Mouse (Mus musculus): ENCODE data around the gene Olfr32. TPM values are rescaled to one million over a fixed set of nuclear protein-coding genes. Genes with fewer than 3 reads are reported as not detected.
"Not testable (repeated sequence)": the region's sequence is repeated elsewhere in the genome, so short reads cannot be mapped to it uniquely, and the experiment has no call there.

Gene Olfr32
- polyA plus RNA-seq (2014; fragmentation: Nextera tagmentation; extraction: Ambion mirVana) = not detected in 2 replicates

DNA sequence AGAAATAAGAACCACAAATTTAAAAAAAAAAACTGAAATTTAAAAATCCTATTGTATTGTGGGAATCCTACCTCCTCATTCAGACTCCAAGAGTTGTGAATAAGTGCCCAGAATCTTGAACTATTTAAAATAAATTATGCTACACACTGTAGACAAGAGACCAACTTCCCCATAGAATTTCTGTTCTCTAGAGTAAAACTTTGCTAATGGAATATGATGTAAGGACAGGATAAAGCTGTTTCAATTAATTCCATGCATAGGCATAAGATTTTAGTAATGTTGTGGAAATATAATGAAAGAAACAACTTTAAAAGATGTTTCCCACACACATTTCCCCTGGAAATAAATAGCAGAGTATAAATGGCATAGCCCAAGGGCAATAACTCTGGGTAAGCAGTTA lies at the start of gene Olfr32:
Gene Olfr32, minus strand, starts transcription at position 101 of the 400 bp plus-strand sequence.
- no peak for DNase-seq (ENCODE audit: low spot score, missing footprints)
- H3K4me1 ChIP-seq (ENCODE audit: control insufficient read depth, insufficient read depth, low read length) = no peaks in the 10 kb centered on the region
- no peak within 1 kb of the TSS for H3K4me3 ChIP-seq (ENCODE audit: low read depth, low read length)
- ATAC-seq (ENCODE audit: low FRiP score) = no peak
- no peak within 1 kb of the TSS for H3K9ac ChIP-seq (ENCODE audit: low read length)
- no peaks in the 10 kb centered on the region for H3K36me3 ChIP-seq (ENCODE audit: control insufficient read depth, insufficient read depth, low read length)
- no peak within 1 kb of the TSS for H3K4me2 ChIP-seq
- H3K27me3 ChIP-seq (ENCODE audit: control insufficient read depth, insufficient read depth, low read length) = no peaks in the 10 kb centered on the region
- H3K9me3 ChIP-seq (ENCODE audit: control insufficient read depth, low read length) = no peaks in the 10 kb centered on the region
- H3K27ac ChIP-seq (ENCODE audit: low read depth, low read length) = no peak within 1 kb of the TSS

DNA sequence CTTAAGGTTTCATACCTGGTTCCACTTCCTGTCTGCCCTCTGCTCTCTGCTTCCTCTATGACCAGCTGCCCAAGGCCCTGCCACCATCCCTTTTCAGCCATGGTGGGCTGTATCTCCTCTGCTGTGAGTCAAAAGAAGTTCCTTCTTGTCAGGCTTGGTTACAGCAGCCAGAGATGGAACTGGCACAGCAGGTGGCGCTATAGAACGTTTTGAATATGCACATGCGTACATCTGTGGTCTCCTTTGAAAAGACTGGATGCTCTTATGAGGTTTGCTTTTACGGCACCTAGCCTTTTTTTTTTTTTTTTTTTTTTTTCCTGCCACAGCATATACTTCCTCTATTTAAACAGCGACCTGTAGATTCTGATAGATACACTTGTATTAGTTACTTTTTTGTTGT lies 45.0 kb upstream of the Olfr32 start:
- not testable (repeated sequence) for H3K4me1 ChIP-seq (ENCODE audit: control insufficient read depth, insufficient read depth, low read length); H3K4me2 ChIP-seq; ATAC-seq (ENCODE audit: low FRiP score); H3K27ac ChIP-seq (ENCODE audit: low read depth, low read length); H3K9ac ChIP-seq (ENCODE audit: low read length); H3K9me3 ChIP-seq (ENCODE audit: control insufficient read depth, low read length); H3K27me3 ChIP-seq (ENCODE audit: control insufficient read depth, insufficient read depth, low read length); DNase-seq (ENCODE audit: low spot score, missing footprints); H3K4me3 ChIP-seq (ENCODE audit: low read depth, low read length); H3K36me3 ChIP-seq (ENCODE audit: control insufficient read depth, insufficient read depth, low read length)
- no CpG with 5 or more reads among the region's 5 CpGs for WGBS

DNA sequence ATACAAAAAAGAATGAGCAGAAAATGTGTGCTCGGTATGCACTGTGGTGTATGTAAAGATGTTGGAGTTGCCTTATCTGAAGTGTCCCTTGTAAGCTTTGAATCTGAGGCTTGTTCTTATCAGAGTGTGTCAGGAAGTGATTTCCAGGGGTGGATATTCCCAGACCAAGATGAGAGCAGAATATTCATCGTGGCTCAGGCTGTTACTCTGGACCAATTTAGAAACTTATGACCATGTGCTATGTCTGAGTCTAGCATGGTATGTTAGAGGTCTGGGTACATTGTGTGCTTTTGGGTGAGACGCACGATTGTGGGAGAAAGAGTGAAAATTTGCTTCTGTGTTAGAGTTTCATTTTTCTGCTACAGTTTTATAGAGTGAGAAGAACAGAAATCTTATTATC lies 44.0 kb upstream of the Olfr32 start:
- not testable (repeated sequence) for ATAC-seq (ENCODE audit: low FRiP score); H3K4me3 ChIP-seq (ENCODE audit: low read depth, low read length); H3K27me3 ChIP-seq (ENCODE audit: control insufficient read depth, insufficient read depth, low read length); H3K4me1 ChIP-seq (ENCODE audit: control insufficient read depth, insufficient read depth, low read length); H3K36me3 ChIP-seq (ENCODE audit: control insufficient read depth, insufficient read depth, low read length); H3K9me3 ChIP-seq (ENCODE audit: control insufficient read depth, low read length); H3K9ac ChIP-seq (ENCODE audit: low read length); H3K27ac ChIP-seq (ENCODE audit: low read depth, low read length); H3K4me2 ChIP-seq; DNase-seq (ENCODE audit: low spot score, missing footprints)
- WGBS = no CpG with 5 or more reads among the region's 4 CpGs

DNA sequence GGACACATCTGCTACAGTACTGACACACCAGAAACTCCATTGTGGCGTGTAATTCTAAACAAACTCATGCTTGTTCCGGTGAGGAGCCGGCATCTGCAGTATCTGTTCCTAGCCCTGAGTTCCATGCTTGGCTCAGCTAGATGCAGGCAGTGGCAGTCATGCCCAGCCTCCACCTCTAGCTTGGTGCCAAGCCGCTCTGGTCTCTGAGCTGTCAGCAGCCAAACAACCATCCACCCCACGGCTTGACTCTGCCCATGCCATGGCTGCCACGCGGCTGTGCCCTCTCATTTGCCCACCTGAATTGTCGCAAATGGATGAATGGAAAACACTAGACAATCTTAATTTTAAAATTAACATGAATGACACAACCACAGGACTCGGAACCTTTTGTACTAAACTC lies 11.8 kb upstream of the Olfr32 start:
- Histone ChIP-seq H3K4me3 (ENCODE audit: low read depth, low read length) (no peak overlapping the region), H3K27ac (ENCODE audit: low read depth, low read length) (no peak overlapping the region), H3K9me3 (ENCODE audit: control insufficient read depth, low read length) (no peaks in the 10 kb centered on the region), H3K4me2 (no peak overlapping the region), H3K27me3 (ENCODE audit: control insufficient read depth, insufficient read depth, low read length) (no peaks in the 10 kb centered on the region), H3K4me1 (ENCODE audit: control insufficient read depth, insufficient read depth, low read length) (no peaks in the 10 kb centered on the region), H3K36me3 (ENCODE audit: control insufficient read depth, insufficient read depth, low read length) (no peaks in the 10 kb centered on the region), H3K9ac (ENCODE audit: low read length) (no peak overlapping the region)
- 89% methylated on average over 9 of the region's 9 CpGs for WGBS
- no peak for ATAC-seq (ENCODE audit: low FRiP score)
- DNase-seq (ENCODE audit: low spot score, missing footprints) = no peak

DNA sequence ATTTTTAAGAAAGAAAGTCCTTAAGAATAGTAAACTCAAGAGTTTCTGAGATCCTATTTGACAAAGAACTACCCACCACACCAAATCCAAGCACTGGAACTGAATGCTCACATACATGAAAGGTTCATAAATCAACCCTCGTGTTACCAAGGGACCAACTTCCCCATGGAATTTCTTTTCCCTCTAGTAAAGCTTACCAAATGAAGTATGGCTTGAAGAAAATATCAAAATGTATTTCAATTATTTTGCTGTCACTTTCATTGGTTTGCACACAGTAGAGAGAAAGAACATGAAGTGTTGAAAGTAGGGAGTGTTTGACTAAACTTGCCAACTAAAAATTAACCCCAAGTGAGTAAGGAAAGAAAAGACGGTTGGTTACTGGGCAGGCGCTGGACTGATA lies 10.9 kb upstream of the Olfr32 start, which contains the start of gene Olfr1270:
Gene Olfr1270, minus strand, starts transcription at position 101 of the 400 bp plus-strand sequence.
- 90% methylated on average over 3 of the region's 3 CpGs for WGBS
- H3K4me1 ChIP-seq (ENCODE audit: control insufficient read depth, insufficient read depth, low read length) = no peaks in the 10 kb centered on the region
- no peak within 1 kb of the TSS for H3K4me3 ChIP-seq (ENCODE audit: low read depth, low read length)
- H3K27ac ChIP-seq (ENCODE audit: low read depth, low read length) = no peak within 1 kb of the TSS
- DNase-seq (ENCODE audit: low spot score, missing footprints) (no peak), ATAC-seq (ENCODE audit: low FRiP score) (no peak)
- no peaks in the 10 kb centered on the region for H3K36me3 ChIP-seq (ENCODE audit: control insufficient read depth, insufficient read depth, low read length)
- no peak within 1 kb of the TSS for H3K4me2 ChIP-seq
- no peaks in the 10 kb centered on the region for H3K9me3 ChIP-seq (ENCODE audit: control insufficient read depth, low read length)
- no peak within 1 kb of the TSS for H3K9ac ChIP-seq (ENCODE audit: low read length)
- H3K27me3 ChIP-seq (ENCODE audit: control insufficient read depth, insufficient read depth, low read length) = no peaks in the 10 kb centered on the region

DNA sequence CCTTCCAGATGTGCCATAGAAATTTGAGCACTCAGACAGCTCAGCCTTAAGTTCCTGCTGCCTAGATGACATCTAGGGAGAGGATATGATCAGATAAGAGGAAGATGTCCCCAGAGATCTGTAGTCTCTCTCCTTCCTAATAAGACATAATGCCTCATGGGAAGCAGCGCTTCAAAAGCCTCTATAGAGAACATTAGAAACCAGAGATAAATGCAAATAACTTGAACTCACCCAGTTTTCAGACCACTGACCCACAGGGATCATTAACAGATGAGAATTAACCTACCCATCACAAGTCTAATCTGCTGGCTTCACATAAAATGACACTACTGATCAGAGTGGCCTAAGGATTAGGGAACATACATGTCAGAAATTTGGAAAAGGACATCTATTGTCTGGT lies 20.8 kb downstream of the Olfr32 start, which contains the start of gene Olfr1269:
Gene Olfr1269, minus strand, starts transcription at position 101 of the 400 bp plus-strand sequence.
- H3K4me2 ChIP-seq = no peak within 1 kb of the TSS
- ATAC-seq (ENCODE audit: low FRiP score) (no peak), DNase-seq (ENCODE audit: low spot score, missing footprints) (no peak)
- no peaks in the 10 kb centered on the region for H3K9me3 ChIP-seq (ENCODE audit: control insufficient read depth, low read length)
- H3K27me3 ChIP-seq (ENCODE audit: control insufficient read depth, insufficient read depth, low read length) = no peaks in the 10 kb centered on the region
- no peaks in the 10 kb centered on the region for H3K4me1 ChIP-seq (ENCODE audit: control insufficient read depth, insufficient read depth, low read length)
- no peak within 1 kb of the TSS for H3K27ac ChIP-seq (ENCODE audit: low read depth, low read length)
- H3K9ac ChIP-seq (ENCODE audit: low read length) = no peak within 1 kb of the TSS
- WGBS = 93% methylated on average over 1 of the region's 1 CpGs
- H3K36me3 ChIP-seq (ENCODE audit: control insufficient read depth, insufficient read depth, low read length) = no peaks in the 10 kb centered on the region
- H3K4me3 ChIP-seq (ENCODE audit: low read depth, low read length) = no peak within 1 kb of the TSS

Other genes with a start within 250 kb of the Olfr32 start
- not detected in 2 replicates for gene Olfr1258, start 215.0 kb downstream of the Olfr32 start, polyA plus RNA-seq (2014; fragmentation: Nextera tagmentation; extraction: Ambion mirVana)
- not detected in 2 replicates for gene Olfr1259, start 193.6 kb downstream of the Olfr32 start, polyA plus RNA-seq (2014; fragmentation: Nextera tagmentation; extraction: Ambion mirVana)
- gene Olfr1260, start 168.0 kb downstream of the Olfr32 start, polyA plus RNA-seq (2014; fragmentation: Nextera tagmentation; extraction: Ambion mirVana) = not detected in 2 replicates
- not detected in 2 replicates for gene Olfr1261, start 151.1 kb downstream of the Olfr32 start, polyA plus RNA-seq (2014; fragmentation: Nextera tagmentation; extraction: Ambion mirVana)
- not detected in 2 replicates for gene Olfr1262, start 142.2 kb downstream of the Olfr32 start, polyA plus RNA-seq (2014; fragmentation: Nextera tagmentation; extraction: Ambion mirVana)
- not detected in 2 replicates for gene Olfr1263, start 130.2 kb downstream of the Olfr32 start, polyA plus RNA-seq (2014; fragmentation: Nextera tagmentation; extraction: Ambion mirVana)
- gene Olfr1264, start 116.7 kb downstream of the Olfr32 start, polyA plus RNA-seq (2014; fragmentation: Nextera tagmentation; extraction: Ambion mirVana) = not detected in 2 replicates
- gene Olfr1265, start 107.0 kb downstream of the Olfr32 start, polyA plus RNA-seq (2014; fragmentation: Nextera tagmentation; extraction: Ambion mirVana) = not detected in 2 replicates
- not detected in 2 replicates for gene Olfr140, start 78.7 kb downstream of the Olfr32 start, polyA plus RNA-seq (2014; fragmentation: Nextera tagmentation; extraction: Ambion mirVana)
- gene Olfr1269, start 20.9 kb downstream of the Olfr32 start, polyA plus RNA-seq (2014; fragmentation: Nextera tagmentation; extraction: Ambion mirVana) = not detected in 2 replicates
- gene Olfr1270, start 10.8 kb upstream of the Olfr32 start, polyA plus RNA-seq (2014; fragmentation: Nextera tagmentation; extraction: Ambion mirVana) = not detected in 2 replicates
- gene Olfr1506, start 82.2 kb upstream of the Olfr32 start, polyA plus RNA-seq (2014; fragmentation: Nextera tagmentation; extraction: Ambion mirVana) = not detected in 2 replicates
- gene Olfr142, start 115.3 kb upstream of the Olfr32 start, polyA plus RNA-seq (2014; fragmentation: Nextera tagmentation; extraction: Ambion mirVana) = not detected in 2 replicates
- not detected in 2 replicates for gene Olfr1271, start 128.7 kb upstream of the Olfr32 start, polyA plus RNA-seq (2014; fragmentation: Nextera tagmentation; extraction: Ambion mirVana)
- gene Olfr1272, start 150.5 kb upstream of the Olfr32 start, polyA plus RNA-seq (2014; fragmentation: Nextera tagmentation; extraction: Ambion mirVana) = not detected in 2 replicates
- gene Gm13769, start 179.9 kb upstream of the Olfr32 start, polyA plus RNA-seq (2014; fragmentation: Nextera tagmentation; extraction: Ambion mirVana) = not detected in 2 replicates

All from midbrain, embryonic 11.5 days (tissue).